Mouse (Mus musculus): ENCODE results near the gene Gm17359. TPM values are rescaled to one million over a fixed set of nuclear protein-coding genes. Genes with fewer than 3 reads are reported as not detected.

The Gm17359 gene
- polyA plus RNA-seq, 1 experiment = not detected

DNA sequence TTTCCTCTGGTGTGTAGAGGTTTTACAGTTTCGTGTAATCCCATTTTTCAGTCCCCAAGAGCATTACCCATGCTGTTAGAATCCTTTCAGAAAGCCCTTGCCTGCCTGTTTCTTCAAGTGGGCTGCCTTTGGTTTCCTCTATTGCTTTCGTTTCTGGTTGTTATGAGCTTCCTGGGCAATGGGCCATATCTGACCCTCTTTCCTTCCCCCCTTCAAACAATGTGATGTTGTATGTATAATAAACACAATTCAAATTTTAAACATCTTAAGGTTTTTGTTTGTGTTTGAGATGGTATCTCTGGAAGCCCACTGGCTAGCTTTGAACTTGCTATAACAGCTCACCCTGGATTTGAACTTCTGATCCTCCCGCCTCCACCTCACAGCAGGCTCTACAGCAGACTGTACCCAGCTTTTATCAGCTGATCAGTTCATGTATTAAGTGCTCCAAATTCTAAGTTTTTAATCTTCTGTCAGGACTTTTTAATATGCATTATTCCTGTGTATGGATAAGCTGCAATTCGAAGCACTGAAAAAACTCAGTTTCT, 34.0 kb downstream of the Gm17359 start:
- Histone ChIP-seq H3K27me3 (ENCODE audit: control insufficient read depth, insufficient read depth, low read length) (no peaks in the 10 kb centered on the region), H3K4me3 (ENCODE audit: extremely low read depth, insufficient read depth, insufficient read length) (no peak overlapping the region), H3K4me1 (ENCODE audit: control insufficient read depth, insufficient read depth, insufficient read length) (no peaks in the 10 kb centered on the region), H3K36me3 (ENCODE audit: control insufficient read depth, insufficient read depth, low read length) (no peaks in the 10 kb centered on the region), H3K27ac (ENCODE audit: insufficient read depth, low read length) (no peak overlapping the region)
- 53% methylated on average over 4 of the region's 4 CpGs for WGBS
- DNase-seq (ENCODE audit: low read depth in 1 of 2, low spot score in 2 of 2) = no peak
- no peak for TF ChIP-seq CTCF (IDR thresholded peaks at IDR 0.05; ENCODE audit: extremely low read depth, insufficient read depth, insufficient read length, insufficient replicate concordance)
- no peak for TF ChIP-seq POLR2A (IDR thresholded peaks at IDR 0.05; ENCODE audit: low read depth, low read length)

DNA sequence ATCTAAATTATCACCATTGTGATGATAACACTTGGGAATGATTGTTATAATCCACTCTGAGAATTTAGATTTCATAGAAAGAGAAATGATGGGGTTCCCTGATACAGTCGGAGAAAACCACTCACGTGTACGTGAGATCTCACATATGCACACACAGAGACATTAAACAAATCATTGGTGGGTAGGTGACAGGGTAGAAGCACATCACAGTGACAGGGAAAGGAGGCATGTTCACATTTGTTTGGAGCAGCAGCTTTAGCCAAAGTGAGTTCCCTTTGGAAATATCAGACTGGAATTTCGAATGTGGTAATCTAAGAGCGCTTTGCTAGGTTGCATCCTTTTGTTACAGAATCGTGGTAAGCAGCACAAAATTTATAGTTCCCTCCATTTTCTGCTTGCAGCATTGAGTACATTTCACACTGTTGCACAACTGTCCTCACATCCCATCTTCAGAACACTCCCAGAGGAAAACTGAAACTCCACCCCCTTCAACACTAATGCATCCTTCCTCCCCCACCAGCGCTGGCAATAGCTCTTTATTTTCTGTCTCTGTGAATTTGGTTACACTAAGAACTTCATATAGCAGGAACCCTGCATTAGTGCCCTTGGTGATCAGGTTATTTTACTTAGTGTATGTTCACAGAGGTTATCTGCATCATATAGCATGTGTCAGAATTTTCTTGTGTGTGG, 35.2 kb downstream of the Gm17359 start:
- 87% methylated on average over 7 of the region's 7 CpGs for WGBS
- DNase-seq (ENCODE audit: low read depth in 1 of 2, low spot score in 2 of 2) = no peak
- Histone ChIP-seq H3K27ac (ENCODE audit: insufficient read depth, low read length) (no peak overlapping the region), H3K27me3 (ENCODE audit: control insufficient read depth, insufficient read depth, low read length) (no peaks in the 10 kb centered on the region), H3K36me3 (ENCODE audit: control insufficient read depth, insufficient read depth, low read length) (no peaks in the 10 kb centered on the region), H3K4me3 (ENCODE audit: extremely low read depth, insufficient read depth, insufficient read length) (no peak overlapping the region), H3K4me1 (ENCODE audit: control insufficient read depth, insufficient read depth, insufficient read length) (no peaks in the 10 kb centered on the region)
- TF ChIP-seq CTCF (IDR thresholded peaks at IDR 0.05; ENCODE audit: extremely low read depth, insufficient read depth, insufficient read length, insufficient replicate concordance) (no peak), POLR2A (IDR thresholded peaks at IDR 0.05; ENCODE audit: low read depth, low read length) (no peak)

DNA sequence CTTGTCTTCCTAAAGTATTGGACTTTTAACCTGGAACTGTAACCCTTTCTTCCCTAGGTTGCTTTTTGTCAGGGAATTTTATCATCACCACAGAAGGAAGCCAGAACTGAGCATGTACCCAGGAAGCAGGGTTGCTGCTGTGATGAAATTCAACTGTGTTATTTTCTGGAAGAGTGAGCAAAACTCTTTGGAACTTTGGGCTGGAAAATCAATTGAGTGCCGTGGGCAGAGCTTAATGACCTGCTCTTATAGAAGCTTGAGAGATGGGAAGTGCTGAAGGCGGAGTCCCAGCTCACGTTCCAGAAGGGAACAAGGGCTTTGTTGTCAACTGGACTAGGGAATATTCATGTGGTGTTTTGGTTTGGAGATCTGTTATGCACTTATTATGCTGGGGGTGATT, 37.5 kb downstream of the Gm17359 start:
- no peaks in the 10 kb centered on the region for H3K36me3 ChIP-seq (ENCODE audit: control insufficient read depth, insufficient read depth, low read length)
- no peak overlapping the region for H3K4me3 ChIP-seq (ENCODE audit: extremely low read depth, insufficient read depth, insufficient read length)
- no peaks in the 10 kb centered on the region for H3K27me3 ChIP-seq (ENCODE audit: control insufficient read depth, insufficient read depth, low read length)
- TF ChIP-seq POLR2A (IDR thresholded peaks at IDR 0.05; ENCODE audit: low read depth, low read length) (no peak), CTCF (IDR thresholded peaks at IDR 0.05; ENCODE audit: extremely low read depth, insufficient read depth, insufficient read length, insufficient replicate concordance) (no peak)
- no peaks in the 10 kb centered on the region for H3K4me1 ChIP-seq (ENCODE audit: control insufficient read depth, insufficient read depth, insufficient read length)
- 88% methylated on average over 3 of the region's 3 CpGs for WGBS
- no peak overlapping the region for H3K27ac ChIP-seq (ENCODE audit: insufficient read depth, low read length)
- no peak for DNase-seq (ENCODE audit: low read depth in 1 of 2, low spot score in 2 of 2)

DNA sequence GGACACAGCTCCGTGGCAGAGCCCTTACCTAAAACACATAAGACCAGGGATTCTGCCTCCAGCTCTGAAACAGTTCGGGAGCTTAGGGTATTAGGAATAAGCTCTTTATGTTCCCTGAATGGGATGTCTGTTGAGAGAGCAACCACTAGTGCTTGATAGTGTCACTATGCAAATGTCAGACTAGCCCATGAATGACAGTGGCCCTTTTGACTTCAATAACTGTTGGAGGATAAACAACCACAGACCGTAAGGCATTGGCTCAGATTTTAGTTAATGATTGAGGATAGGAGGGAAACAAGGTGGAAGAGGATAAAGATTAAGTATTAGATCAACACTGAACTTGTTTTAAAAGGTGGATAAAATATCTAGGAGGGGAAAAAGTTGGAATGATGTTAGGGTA, 41.6 kb downstream of the Gm17359 start:
- no peak for DNase-seq (ENCODE audit: low read depth in 1 of 2, low spot score in 2 of 2)

DNA sequence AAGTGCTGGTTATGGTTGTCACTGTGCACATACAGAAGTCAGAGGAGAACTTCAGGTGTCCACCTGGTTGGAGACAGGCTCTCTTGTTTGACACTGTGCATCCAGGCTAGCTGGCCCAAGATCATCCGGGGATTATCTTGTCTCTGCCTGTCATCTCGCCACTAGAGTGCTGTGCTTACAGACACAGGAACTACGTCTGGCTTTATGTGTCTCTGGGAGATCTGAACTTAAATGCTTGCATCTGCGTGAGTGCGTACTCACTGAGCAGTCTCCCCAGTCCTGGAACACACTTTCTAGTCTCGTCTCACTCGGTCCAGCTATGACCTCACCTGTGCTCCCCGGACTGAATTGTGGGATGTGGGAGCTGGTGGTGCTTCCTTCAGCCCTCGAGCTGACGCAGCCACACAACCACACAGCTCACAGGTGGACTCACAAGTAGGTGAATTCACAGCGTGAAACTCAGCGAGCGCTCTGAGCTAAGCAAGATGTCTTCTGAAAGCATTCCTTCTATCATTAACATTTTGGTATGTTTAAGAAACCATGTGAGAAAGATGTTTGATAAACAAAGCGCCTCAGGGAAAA, 42.9 kb downstream of the Gm17359 start:
- 89% methylated on average over 14 of the region's 14 CpGs for WGBS
- no peaks in the 10 kb centered on the region for H3K4me1 ChIP-seq (ENCODE audit: control insufficient read depth, insufficient read depth, insufficient read length)
- H3K36me3 ChIP-seq (ENCODE audit: control insufficient read depth, insufficient read depth, low read length) = no peaks in the 10 kb centered on the region
- no peak for TF ChIP-seq CTCF (IDR thresholded peaks at IDR 0.05; ENCODE audit: extremely low read depth, insufficient read depth, insufficient read length, insufficient replicate concordance)
- H3K4me3 ChIP-seq (ENCODE audit: extremely low read depth, insufficient read depth, insufficient read length) = no peak overlapping the region
- H3K27ac ChIP-seq (ENCODE audit: insufficient read depth, low read length) = no peak overlapping the region
- DNase-seq (ENCODE audit: low read depth in 1 of 2, low spot score in 2 of 2) = no peak
- no peaks in the 10 kb centered on the region for H3K27me3 ChIP-seq (ENCODE audit: control insufficient read depth, insufficient read depth, low read length)

More for the DNA sequence above, 41.6 kb downstream of the Gm17359 start:
- Histone ChIP-seq H3K4me3 (ENCODE audit: extremely low read depth, insufficient read depth, insufficient read length) (no peak overlapping the region), H3K4me1 (ENCODE audit: control insufficient read depth, insufficient read depth, insufficient read length) (no peaks in the 10 kb centered on the region), H3K27ac (ENCODE audit: insufficient read depth, low read length) (no peak overlapping the region), H3K27me3 (ENCODE audit: control insufficient read depth, insufficient read depth, low read length) (no peaks in the 10 kb centered on the region), H3K36me3 (ENCODE audit: control insufficient read depth, insufficient read depth, low read length) (no peaks in the 10 kb centered on the region)
- TF ChIP-seq POLR2A (IDR thresholded peaks at IDR 0.05; ENCODE audit: low read depth, low read length) (no peak), CTCF (IDR thresholded peaks at IDR 0.05; ENCODE audit: extremely low read depth, insufficient read depth, insufficient read length, insufficient replicate concordance) (no peak)
- WGBS = 89% methylated on average over 3 of the region's 3 CpGs

DNA sequence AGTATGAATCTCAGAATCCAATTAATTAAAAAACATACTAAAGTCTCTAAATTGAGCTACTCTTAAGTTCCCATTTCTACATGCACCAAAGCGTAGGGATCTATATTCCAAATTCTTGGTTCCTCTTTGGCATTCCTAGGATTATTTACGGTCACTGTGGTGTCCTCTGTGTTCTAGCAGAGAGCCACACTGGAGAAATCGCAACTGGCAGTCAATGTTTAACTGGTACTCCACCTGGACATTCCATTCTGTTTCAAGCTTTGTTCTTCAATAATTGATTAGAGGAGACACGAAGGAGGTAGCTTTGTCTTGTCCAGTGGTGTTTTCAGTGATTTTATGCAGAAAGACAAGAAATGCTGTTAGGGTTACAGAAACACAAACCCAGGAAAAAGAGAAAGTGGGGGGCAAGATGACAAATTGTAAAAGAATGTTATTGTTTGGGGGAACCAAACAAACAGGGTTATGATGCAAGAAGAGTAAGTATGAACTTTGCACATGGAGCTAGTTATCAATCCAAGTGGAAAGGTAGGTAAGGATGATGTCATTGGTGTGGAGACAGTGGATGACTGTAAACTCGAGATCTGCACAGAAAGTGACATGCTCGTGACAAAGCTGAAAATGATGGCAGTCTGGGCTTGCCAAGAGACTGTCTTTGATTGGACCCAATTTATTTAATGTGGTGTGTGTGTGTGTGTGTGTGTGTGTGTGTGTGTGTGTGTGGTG, 43.6 kb downstream of the Gm17359 start:
- Histone ChIP-seq H3K4me3 (ENCODE audit: extremely low read depth, insufficient read depth, insufficient read length) (no peak overlapping the region), H3K4me1 (ENCODE audit: control insufficient read depth, insufficient read depth, insufficient read length) (no peaks in the 10 kb centered on the region), H3K36me3 (ENCODE audit: control insufficient read depth, insufficient read depth, low read length) (no peaks in the 10 kb centered on the region), H3K27ac (ENCODE audit: insufficient read depth, low read length) (no peak overlapping the region), H3K27me3 (ENCODE audit: control insufficient read depth, insufficient read depth, low read length) (no peaks in the 10 kb centered on the region)
- DNase-seq (ENCODE audit: low read depth in 1 of 2, low spot score in 2 of 2) = no peak
- TF ChIP-seq CTCF (IDR thresholded peaks at IDR 0.05; ENCODE audit: extremely low read depth, insufficient read depth, insufficient read length, insufficient replicate concordance) = no peak
- TF ChIP-seq POLR2A (IDR thresholded peaks at IDR 0.05; ENCODE audit: low read depth, low read length) = no peak
- WGBS = 86% methylated on average over 6 of the region's 6 CpGs
